Mouse (Mus musculus): ENCODE measurements around the gene Ndufs8. TPM values are rescaled to one million over a fixed set of nuclear protein-coding genes. Genes with fewer than 3 reads are reported as not detected.

Ndufs8 gene
- total RNA-seq, 2 experiments from 2014 or later, result 409 to 436 TPM

DNA sequence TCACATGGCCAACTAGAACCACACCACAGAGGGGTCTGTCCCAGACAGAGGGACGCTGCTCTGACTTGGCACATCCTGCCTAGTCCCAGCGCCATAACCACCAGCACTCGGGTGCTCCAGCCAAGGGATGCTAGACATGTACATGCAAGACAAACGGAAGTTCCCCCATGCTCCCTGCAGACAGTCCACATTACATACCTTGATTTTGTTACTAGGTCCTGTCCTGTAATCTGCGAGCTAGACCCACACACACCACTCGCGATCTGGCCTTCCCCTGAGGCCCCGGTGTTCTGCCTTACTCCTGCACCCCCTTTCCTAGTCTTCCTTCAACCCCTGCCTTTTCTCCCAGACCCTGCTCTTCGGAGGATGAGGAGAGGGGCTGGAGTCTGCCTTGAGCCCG lies 6.2 kb downstream of the Ndufs8 start:
- no peak for DNase-seq

DNA sequence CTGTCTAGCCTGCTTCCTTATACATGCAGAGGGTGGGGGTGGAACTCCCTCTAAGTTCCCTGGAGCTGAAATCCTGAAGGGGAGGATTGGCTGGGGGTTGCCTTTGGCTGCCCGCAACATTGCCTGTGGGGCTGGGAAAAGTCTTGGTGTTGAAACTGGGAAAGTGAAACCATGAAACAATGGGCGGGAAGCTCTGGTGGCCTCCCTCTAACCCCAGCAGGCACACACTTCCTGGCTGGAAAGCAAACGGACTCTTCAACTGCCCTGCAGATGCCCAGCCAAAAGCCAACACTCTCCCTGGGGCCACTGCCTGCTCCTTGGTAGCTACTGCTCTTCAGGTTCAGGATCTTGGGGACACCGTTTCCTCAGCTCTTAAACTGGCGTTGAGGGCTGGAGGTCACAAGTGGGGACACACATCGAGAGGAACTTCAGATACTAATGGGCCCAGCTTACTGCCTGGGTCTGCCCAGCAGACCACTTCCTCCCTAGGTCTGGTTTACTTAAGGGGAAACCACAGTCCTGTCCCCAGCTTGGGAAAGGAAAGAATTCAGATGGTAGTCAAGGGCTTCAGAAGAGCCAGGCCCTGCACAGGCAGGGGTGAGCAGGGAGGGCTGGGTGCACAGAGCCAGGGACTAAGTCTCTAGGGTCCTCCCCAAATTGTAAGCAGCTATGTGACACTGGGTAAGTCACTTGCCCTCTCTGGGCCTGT lies 7.2 kb downstream of the Ndufs8 start:
- DNase-seq, result peak; percentile 71

DNA sequence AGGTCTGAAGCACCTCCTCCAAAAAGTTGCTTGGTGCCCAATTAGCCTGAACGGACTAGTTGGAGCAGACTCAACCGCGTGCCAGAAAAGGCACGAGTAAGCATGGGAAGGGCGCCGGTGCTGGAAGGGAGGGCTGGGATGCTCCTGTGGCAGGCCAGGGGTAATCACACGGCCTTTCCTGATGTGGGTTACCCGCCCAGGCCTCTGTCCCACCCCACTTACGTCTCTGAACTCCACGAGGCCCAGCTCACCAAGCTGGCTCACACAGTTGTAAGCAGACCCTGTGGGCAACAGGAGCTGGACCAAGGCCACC lies 8.3 kb downstream of the Ndufs8 start:
- no peak for DNase-seq

DNA sequence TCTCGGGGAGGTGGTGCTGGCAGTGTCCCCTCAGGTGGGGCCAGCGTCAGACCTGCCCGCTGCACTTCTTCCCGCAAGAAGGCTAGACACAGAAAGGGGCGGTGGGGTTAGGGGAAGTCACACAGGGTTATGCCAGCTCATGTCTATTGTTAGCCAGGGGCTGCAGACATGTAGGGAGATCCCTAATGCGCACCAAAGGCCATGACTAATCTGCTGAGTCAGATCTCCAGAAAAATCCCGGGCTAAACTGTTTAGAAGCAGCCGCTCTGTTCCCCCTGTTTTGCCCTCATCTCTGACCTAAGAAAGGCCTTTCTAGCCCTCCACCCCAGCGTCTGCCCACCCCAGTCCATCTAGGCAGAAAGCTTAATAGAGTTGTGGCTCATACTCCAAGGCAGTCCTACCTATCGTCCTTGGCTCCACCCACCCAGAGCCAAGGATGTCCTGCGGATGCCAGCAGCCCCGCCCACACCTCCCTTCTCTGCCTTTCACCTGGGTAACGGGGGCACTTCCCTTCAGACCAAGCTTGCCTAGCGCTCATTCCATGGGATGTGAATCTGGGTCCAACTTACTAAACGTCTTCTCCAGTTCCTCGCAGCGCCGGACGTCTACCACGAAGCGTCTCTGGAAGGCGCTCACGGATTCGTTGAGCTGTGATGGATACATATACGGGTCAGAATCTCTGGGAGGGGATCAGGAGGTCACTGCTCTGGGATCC lies 8.8 kb downstream of the Ndufs8 start:
- no peak for DNase-seq

DNA sequence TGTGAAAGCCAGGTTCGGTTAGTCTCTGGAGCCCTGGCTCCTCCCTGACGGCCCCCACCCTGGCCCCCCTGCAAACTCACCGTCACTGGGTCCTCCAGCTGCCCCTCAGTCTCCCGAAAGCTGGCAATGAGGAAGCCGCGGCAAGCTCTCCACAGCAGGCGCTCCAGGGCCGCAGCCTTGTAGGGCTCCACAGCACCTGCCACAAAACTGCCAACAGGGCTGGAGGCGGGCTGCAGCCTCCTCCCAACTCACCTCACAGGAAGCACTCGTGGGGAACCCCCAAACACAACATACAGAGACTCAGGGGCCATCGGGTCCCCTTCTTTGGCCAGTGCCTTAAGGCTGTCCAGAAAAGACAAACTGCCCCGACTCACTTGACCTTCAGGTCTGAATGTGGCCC lies 9.6 kb downstream of the Ndufs8 start:
- no peak for DNase-seq

DNA sequence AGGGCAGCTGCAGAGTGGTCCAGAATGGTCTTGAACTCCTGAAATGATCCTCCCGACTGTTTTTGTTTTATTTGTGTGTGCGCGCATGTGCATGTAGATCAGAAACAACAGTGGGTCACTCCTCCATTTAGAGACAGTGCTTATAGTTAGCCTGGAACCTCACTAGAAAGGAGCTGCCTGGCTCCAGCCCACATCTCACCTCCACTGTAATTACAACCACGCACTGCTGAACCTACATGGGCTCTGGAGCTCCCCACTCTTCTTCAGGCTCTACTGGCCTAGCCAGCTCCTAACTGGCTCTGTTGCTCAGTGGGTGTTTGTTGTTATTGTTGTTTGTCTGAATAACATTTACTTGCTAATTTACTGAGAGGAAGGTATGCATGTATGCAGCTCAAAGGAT lies 13.0 kb downstream of the Ndufs8 start:
- no peak for DNase-seq

DNA sequence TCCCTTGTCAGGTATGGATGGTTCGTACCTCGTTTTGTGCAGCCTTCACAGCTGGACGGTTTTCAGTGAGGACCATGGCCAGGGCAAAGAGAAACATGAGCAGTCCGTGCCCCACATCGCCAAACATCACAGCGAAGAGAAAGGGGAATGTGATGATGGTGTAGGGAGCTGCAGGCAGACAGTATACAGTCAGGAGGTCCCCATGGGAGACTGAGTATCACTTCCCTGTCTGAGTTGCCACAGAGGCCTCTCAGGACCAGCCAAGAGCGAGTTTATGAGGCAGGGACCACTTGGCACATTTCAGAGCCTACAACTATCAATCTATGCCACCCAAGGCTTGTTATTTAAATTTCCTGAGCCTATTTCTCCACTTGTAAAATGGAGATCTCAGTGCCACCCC lies 13.6 kb downstream of the Ndufs8 start:
- no peak for DNase-seq

DNA sequence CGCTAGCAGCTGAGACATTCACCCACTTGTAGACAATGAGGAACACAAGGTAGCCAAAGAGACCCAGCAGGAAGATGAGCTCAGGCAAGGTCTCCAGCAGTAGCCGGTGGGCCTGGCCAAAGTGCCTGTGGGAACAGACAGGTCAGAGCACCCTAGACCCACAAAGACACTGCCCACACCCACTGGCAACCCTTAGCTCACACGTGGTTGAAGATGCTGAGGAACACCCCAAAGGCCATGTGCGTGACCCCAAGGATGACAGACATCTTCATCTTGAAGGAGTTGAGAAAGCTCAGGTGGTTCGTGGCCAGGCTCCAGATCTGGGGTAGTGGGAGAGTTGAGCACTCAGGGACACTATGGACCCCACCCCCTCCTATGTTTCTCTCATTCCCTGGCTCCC lies 15.0 kb downstream of the Ndufs8 start:
- no peak for DNase-seq

DNA sequence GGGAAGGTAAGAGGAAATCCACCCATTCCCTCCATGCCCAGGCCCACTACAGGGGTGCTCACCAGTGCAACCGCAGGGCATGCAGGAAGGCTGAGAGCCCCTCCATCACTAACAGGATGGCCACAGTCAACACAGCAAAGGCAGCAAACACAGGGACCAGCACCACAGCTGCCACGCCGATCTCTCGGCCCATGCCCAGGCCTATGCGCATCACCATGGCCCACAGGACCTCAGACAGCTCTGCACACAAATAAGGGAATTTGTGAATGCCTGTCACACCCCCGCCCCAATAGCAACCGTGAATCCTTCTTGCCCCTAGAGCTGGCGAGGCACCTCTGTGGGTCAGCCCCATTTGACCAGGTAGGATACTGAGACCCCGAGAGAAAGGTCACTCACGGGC lies 16.4 kb downstream of the Ndufs8 start:
- DNase-seq, result no peak

DNA sequence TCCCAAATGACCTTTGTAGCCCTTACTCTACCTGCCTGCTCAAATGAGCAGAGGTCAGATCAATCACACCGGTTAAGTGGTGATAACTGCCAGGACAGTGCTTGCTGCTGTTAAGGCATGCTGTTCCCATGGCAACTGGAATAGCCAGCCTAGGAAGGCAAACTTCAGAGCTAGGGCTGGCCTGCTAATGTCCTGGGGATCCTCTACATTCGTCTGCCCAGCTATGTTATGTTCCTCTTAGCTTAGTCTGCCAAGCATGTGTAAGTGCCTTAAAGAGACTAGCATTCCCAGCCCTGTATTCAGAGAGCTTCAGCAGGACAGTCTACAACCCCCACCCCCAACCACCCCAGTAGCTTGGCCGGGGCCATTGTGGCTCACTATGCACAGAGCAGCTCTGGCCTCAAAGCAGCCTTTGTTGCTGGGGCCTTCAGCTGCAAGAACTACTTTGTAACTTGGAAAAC lies 17.4 kb downstream of the Ndufs8 start:
- DNase-seq, result no peak

DNA sequence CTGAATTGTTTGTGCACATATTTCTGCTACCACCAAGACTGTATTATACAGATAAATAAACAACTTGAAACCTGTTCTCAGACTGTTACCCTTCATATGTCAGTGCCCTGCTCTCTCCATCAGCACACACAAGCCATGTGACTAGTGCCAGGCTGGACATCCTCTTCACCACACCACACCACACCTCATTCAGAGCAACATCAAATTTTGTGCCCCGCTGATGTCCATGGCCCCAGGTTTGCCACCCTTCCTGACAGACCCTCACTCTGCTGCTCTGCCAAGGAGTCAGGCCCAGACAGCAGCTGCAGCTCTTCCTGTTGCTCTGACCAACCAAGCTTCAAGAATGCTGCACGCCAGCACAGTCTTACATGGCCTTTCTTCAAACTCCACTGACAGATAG lies 18.3 kb downstream of the Ndufs8 start:
- no peak for DNase-seq

DNA sequence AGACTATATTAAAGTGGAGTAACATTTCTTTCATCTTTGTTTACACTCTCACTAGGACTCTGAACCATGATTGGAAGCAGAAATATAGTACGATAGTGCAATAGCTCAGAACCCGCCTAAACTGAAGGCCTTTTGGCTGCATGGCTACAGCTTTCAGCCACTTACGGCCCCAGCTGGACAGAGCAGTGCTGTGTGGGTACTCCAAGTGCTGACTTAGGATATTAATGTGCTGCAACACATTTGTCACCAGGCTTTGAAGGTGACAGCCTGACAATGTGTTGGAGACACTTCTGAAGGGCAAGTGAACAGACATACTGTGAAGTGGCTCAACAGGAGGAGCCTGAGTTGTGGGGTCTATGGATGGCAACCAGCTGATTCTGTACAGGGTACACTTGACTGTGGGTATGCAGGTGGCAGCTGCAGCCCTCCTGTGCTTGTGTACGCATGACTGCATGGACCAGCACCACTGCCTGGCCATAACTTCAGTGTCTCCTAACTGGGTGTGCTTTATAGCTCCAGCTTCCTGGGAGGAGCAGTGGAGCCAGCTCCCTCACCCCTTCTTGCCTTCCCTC lies 18.9 kb downstream of the Ndufs8 start:
- DNase-seq, result no peak

DNA sequence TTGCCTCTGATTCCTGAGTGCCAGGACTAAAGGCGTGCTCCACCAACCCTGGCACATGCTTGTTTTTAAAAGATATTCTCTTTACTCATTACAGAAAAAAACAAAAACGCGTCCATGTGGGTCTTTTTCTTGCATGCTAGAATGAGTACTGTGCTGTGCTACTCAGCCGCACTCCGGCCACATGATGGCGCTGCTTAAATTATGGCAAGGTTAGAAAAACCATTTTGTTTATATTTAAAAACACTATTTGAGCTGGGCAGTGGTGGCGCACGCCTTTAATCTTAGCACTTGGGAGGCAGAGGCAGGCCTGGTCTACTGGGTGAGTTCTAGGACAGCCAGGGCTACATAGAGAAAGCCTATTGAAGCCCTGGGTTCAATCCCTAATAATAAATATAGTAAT lies 22.4 kb downstream of the Ndufs8 start:
- DNase-seq, result peak; percentile 37

DNA sequence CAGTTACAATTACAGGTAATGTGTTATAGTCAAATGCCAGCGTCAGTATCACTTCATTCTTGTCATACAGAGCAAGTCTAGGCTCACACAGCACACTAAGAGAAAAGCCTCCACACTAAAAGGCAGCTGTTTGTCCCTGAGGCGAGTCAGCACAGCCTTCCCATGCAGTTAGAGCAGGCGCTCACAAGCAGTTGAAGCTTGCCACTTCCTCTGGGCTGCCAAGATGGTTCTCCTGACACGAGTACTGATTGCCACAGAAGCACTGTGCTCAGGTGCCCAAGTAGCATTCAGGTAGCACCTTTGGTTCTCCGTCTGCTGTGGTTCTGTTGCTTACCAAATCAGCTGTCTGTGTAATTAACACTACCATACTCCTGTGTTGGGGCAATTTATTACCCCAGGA lies 23.5 kb downstream of the Ndufs8 start:
- DNase-seq, result no peak

DNA sequence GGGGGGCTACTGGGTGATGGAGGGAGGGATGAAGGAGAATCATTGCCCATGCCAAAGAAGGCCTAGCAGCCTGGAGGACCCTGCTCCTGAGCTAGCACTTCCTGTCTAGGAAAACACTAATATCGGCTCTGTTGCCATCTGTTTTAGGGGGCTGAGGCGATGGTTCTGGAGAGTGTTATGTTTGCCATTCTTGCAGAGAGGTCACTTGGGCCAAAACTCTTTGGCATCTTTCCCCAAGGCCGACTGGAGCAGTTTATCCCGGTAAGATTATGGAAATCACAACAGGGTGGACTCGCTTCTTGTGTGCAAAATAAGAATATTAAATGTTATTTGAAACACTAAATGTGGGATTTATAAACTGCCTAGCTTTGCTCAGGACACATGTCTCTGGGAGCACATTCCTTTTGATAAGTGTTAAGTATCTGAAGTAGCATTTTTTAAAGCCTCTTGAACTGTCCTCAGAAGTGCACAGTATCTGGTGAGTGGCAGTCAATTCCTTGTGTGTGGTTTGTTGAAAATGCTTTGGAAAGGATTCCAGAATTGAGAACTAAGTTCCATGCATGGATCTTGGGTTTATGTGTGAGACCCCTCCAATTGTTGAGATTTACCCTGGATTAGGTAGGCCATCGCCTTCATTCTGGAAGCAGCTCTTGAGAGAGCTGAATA lies 28.1 kb downstream of the Ndufs8 start:
- peak; percentile 52 for DNase-seq

DNA sequence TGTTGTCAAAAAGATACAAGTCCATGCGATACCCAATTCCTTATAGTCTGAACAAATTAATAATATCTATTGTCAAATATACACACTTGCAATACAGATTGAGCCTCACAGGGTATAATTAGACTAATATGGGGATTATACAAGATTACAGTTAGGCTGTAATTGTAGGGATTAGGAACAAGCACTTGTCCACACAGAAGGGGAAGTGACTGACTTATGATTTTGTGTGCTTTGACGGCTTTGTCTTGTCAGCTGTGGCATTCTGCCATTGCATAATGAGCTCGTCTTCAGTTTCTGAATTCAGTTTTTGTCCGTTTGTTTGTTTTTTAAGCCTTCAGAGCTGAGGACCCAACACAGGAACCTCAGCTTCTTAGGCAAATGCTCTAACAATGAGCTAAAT lies 30.4 kb downstream of the Ndufs8 start:
- DNase-seq, result no peak

DNA sequence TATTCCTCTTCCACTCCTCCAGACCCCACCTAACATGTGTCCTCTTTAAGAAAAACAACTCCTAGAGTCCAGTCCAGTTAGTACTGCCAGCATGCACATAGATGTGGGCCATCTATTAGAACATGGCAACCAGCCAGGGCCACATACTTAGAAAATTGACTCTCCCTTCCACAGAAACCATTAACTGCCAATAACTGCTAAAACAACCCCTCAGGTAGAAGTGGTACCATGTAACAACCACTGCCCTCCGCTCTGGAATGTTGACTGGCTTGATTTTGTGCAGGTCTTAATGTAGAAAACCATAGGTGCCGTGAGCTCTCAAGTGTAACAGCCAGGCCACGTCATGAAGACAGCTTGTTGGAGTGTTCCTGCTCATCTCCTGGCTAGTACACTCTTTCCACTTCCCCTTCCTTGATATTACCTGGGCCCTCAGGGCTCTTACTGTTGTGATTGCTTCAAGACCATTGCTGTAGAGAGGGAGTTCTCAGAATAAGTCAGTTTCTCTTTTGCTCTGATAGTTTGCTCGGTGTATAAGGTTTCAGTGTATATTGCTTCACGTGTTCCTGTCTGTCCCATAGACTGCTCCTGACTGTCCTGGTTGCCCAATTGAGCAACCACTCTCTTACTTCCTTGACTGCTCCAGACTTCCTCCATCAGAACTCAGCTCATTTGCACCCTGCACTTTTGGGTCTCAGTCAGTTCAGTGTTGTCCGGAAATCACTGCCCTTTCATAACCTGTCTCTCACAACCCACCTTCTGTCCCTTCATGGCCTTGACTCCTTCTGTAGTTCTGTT lies 32.3 kb downstream of the Ndufs8 start:
- DNase-seq, result no peak

DNA sequence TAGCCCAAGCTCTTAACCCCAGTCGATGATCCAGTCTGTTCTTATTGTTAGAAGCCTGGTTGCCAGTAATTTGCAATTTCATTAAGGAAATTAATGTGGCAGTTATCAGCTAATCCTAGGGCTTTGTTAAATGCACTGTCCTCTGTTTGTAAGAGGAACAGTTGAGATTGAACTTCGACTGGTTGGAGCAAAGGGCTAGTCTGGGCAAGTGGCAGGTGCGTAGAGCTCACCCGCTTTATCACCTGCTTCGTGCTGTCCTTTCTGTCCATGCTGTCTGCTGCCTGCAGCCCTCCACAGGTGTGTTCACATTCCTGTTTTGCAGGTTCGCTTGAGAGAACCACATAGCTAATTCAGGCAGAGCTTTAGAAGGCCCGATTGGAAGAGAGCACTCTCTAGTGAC lies 37.5 kb downstream of the Ndufs8 start:
- DNase-seq, result no peak

DNA sequence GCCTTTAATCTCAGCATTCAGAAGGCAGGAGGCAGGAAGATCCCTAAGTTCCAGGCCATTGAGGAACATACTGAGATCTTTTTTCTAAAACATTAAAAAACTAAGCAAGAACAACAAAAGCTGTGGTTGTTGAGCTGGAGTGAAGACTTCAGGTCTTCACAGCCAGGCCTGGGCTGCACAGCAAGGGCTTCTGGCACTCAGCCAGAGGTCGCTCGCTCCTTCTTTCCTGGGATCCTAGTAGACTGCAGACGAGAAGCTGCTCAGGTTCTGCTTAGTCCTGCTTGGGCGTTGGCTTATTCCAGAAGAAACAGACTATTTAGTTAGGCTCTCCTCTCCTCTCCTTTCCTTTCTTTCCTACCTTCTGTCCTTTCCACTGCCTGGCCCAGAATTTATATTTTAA lies 40.2 kb downstream of the Ndufs8 start:
- DNase-seq, result peak; percentile 73

DNA sequence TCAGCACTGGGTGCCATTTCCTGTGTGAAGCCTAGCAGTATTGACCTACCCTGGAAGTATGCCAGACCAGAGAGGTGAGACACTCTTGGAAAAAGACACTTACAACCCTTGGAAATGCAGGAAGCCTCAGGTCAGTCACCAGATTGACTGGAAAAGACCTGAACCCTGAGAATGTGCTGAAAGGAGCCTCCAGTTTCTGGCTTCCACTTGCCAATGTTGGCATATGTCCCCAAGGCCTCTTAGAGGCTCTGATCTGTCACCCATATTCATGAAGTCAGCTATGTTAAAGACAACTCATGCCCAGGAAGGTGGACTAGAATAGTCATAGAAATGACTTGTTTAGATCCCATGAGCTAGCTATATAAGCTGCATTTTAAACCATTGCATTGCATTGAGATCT lies 41.1 kb downstream of the Ndufs8 start:
- no peak for DNase-seq

DNA sequence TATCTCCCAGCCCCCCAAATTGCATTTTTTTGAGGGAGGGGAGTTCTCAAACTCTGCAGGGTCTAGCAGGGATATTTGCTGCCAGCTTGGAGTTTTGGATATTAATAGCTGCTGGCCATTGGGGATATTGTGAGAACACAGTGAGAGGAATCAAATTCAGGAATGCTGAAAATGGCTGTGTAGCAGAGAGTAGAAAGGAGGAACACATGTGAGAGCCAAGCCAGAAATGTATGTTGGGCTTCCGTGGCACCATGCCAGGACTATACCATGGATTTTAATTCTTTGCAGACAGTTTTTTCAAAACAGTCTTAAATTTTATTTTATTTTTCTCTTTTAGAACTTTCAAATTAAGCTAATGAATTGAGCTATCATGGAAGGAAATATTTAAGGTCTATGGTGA lies 44.3 kb downstream of the Ndufs8 start:
- DNase-seq, result no peak

DNA sequence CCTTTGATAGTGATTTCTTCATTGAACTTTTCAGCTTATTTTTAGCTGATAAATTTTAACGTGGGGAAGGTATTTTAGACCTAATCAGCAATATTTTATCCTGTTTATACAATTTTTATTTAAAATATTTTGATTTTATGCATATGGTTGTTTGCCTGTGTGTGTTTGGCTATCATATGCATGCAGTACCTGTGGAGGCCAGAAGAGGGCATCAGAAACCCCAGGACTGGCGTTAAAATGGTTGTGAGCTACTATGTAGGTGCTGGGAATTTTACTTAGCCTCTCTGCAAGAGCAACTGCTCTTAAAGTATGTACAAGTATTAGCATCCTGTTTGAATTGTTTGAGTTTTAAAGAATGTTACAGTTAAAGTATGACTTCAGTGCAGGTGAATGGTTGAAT lies 47.6 kb downstream of the Ndufs8 start:
- no peak for DNase-seq

DNA sequence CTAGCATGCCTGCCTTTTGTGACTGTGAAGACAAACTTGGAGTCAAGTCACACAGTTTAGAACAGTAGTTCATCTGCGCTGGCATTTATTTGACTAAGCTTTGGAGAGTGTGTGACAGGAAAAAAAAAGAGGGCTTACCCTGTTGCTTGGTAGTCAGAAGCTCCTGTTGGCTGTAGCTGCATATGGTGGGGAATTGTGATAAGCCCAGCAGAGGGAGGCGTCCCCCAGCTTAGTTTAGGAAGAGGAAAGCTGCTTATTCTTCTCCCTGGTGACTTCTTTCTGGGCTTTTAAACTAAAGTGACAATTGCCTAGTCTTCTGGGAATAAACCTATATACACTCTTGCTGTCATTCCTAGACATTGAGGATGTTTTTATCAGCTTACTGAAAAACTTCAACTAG lies 49.9 kb downstream of the Ndufs8 start:
- no peak for DNase-seq
